Mouse (Mus musculus): ENCODE results near the gene Sipa1l3. TPM values are rescaled to one million over a fixed set of nuclear protein-coding genes. Genes with fewer than 3 reads are reported as not detected.

The Sipa1l3 gene
- 3.7 and 3.8 TPM in 2 replicates for polyA plus RNA-seq (2016; fragmentation: Nextera tagmentation; extraction: Ambion mirVana)

GRCm38 (mm10) chr7:29518421-29519210 lies at the start of gene Sipa1l3:
Gene Sipa1l3, minus strand, starts transcription at chr7:29518641.
- under 1% methylated on average over 85 of the region's 88 CpGs for WGBS
- ATAC-seq (ENCODE audit: insufficient number of reproducible peaks, low FRiP score) = peak; percentile 99
- Histone ChIP-seq H3K27me3 (replicated peaks) (peaks cover 74% of the 10 kb centered on the region), H3K4me1 (replicated peaks) (peaks cover 9% of the 10 kb centered on the region), H3K4me2 (peak within 1 kb of the TSS; percentile 97), H3K36me3 (no peaks in the 10 kb centered on the region), H3K27ac (ENCODE audit: poor library complexity, severe bottlenecking) (no peak within 1 kb of the TSS), H3K9ac (peak within 1 kb of the TSS; percentile 79), H3K4me3 (peak within 1 kb of the TSS; percentile 75), H3K9me3 (replicated peaks) (no peaks in the 10 kb centered on the region)

DNA sequence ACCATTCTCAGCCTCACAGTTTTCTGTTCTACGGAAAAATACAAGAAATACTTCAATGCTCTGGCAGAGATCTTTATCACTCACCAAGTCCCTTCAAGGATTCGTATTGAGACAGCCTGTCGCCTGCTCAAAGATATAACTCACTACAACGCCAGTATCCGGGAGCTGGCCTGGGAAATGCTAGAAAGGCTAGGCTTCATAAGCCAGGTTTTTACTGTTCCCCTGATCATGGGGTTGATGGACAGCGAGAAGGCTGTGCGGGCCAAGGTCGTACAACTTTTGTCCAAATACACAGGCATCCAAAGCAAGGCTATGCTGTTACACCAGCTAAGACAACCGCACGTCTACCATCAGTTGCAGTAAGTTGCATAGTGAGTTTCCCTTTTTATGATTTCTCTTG lies 44.6 kb upstream of the Sipa1l3 start:
- H3K4me1 ChIP-seq (replicated peaks) = no peaks in the 10 kb centered on the region
- H3K9ac ChIP-seq = no peak overlapping the region
- no peaks in the 10 kb centered on the region for H3K27me3 ChIP-seq (replicated peaks)
- no peak overlapping the region for H3K27ac ChIP-seq (ENCODE audit: poor library complexity, severe bottlenecking)
- no peak for ATAC-seq (ENCODE audit: insufficient number of reproducible peaks, low FRiP score)
- WGBS = 80% methylated on average over 10 of the region's 10 CpGs
- H3K9me3 ChIP-seq (replicated peaks) = no peaks in the 10 kb centered on the region
- H3K4me3 ChIP-seq = no peak overlapping the region
- no peak overlapping the region for H3K4me2 ChIP-seq
- H3K36me3 ChIP-seq = no peaks in the 10 kb centered on the region

GRCm38 (mm10) chr7:29561046-29561445 lies 42.6 kb upstream of the Sipa1l3 start:
- no peak overlapping the region for H3K4me2 ChIP-seq
- 72% methylated on average over 9 of the region's 9 CpGs for WGBS
- no peak overlapping the region for H3K9ac ChIP-seq
- no peak for ATAC-seq (ENCODE audit: insufficient number of reproducible peaks, low FRiP score)
- no peak overlapping the region for H3K4me3 ChIP-seq
- H3K9me3 ChIP-seq (replicated peaks) = no peaks in the 10 kb centered on the region
- no peaks in the 10 kb centered on the region for H3K27me3 ChIP-seq (replicated peaks)
- H3K4me1 ChIP-seq (replicated peaks) = no peaks in the 10 kb centered on the region
- H3K36me3 ChIP-seq = no peaks in the 10 kb centered on the region
- no peak overlapping the region for H3K27ac ChIP-seq (ENCODE audit: poor library complexity, severe bottlenecking)

GRCm38 (mm10) chr7:29559290-29559689 lies 40.8 kb upstream of the Sipa1l3 start:
- no peak overlapping the region for H3K9ac ChIP-seq
- no peak for ATAC-seq (ENCODE audit: insufficient number of reproducible peaks, low FRiP score)
- no peaks in the 10 kb centered on the region for H3K4me1 ChIP-seq (replicated peaks)
- no peaks in the 10 kb centered on the region for H3K36me3 ChIP-seq
- 66% methylated on average over 4 of the region's 4 CpGs for WGBS
- no peak overlapping the region for H3K4me2 ChIP-seq
- H3K27me3 ChIP-seq (replicated peaks) = no peaks in the 10 kb centered on the region
- no peak overlapping the region for H3K4me3 ChIP-seq
- H3K9me3 ChIP-seq (replicated peaks) = no peaks in the 10 kb centered on the region
- no peak overlapping the region for H3K27ac ChIP-seq (ENCODE audit: poor library complexity, severe bottlenecking)

DNA sequence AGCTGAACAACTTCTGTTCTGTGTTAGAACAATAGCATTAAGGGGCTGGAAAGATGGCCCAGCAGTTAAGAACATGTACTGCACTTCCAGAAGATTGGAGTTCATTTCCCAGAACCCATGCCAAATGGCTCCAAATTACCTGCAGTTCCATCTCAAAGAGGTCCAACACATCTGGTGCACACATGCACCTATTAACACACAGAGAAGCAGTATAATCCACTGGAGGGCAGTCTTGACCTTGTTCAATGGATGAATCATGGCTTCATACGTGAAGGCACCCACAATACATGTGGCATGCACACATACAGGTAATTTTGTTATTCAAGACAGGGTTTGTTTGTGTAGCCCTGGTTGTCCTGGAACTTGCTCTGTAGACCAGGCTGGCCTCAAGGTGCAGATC lies 40.3 kb upstream of the Sipa1l3 start:
- Histone ChIP-seq H3K27me3 (replicated peaks) (no peaks in the 10 kb centered on the region), H3K9ac (no peak overlapping the region), H3K4me3 (no peak overlapping the region), H3K36me3 (no peaks in the 10 kb centered on the region), H3K9me3 (replicated peaks) (no peaks in the 10 kb centered on the region), H3K27ac (ENCODE audit: poor library complexity, severe bottlenecking) (no peak overlapping the region), H3K4me2 (no peak overlapping the region), H3K4me1 (replicated peaks) (no peaks in the 10 kb centered on the region)
- 81% methylated on average over 1 of the region's 1 CpGs for WGBS
- ATAC-seq (ENCODE audit: insufficient number of reproducible peaks, low FRiP score) = no peak

DNA sequence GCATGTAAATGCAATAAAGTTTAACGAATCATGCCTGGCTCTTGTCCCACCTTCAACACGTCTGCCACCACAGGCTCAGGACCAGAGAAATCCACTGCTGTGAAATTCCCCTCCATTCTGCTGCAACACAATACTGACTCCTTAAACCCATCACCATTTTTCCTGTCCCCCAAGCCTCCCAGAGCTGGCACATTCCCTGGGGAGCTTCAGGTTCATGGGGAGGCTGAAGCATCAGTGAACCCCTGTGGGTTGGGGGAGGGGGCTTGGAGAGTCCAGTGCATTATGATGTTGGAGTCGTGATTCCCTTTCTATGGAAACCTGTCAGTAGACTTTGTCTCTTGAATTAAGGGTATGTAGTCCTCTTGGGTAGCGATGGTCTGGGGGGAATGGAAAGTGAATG lies 37.8 kb upstream of the Sipa1l3 start:
- Histone ChIP-seq H3K36me3 (no peaks in the 10 kb centered on the region), H3K4me3 (no peak overlapping the region), H3K4me1 (replicated peaks) (no peaks in the 10 kb centered on the region), H3K9ac (no peak overlapping the region), H3K9me3 (replicated peaks) (no peaks in the 10 kb centered on the region), H3K27me3 (replicated peaks) (no peaks in the 10 kb centered on the region), H3K27ac (ENCODE audit: poor library complexity, severe bottlenecking) (no peak overlapping the region), H3K4me2 (no peak overlapping the region)
- 58% methylated on average over 4 of the region's 4 CpGs for WGBS
- ATAC-seq (ENCODE audit: insufficient number of reproducible peaks, low FRiP score) = no peak

DNA sequence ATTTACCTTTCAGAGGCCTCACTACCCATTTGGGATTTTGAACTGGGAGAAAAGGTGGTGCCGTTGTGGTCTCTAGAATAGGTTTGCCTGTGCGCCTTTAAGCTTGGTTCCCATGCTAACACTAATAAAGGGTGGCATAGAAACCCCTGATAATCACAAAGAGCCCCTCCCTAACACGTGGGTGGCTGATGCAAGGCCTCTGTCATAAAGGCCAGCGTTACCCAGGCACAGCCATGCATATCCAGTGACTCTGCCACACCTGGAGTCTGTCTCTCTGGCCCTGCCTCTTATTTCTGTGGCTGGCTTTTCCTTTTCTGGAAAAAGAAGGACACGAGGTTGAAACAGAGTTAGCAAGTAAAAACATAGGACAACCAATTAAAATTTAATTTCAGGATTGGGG lies 37.1 kb upstream of the Sipa1l3 start:
- no peaks in the 10 kb centered on the region for H3K4me1 ChIP-seq (replicated peaks)
- H3K9me3 ChIP-seq (replicated peaks) = no peaks in the 10 kb centered on the region
- H3K27ac ChIP-seq (ENCODE audit: poor library complexity, severe bottlenecking) = no peak overlapping the region
- no peak overlapping the region for H3K4me2 ChIP-seq
- no peaks in the 10 kb centered on the region for H3K27me3 ChIP-seq (replicated peaks)
- no peak overlapping the region for H3K9ac ChIP-seq
- no peak overlapping the region for H3K4me3 ChIP-seq
- WGBS = 63% methylated on average over 5 of the region's 5 CpGs
- no peaks in the 10 kb centered on the region for H3K36me3 ChIP-seq
- ATAC-seq (ENCODE audit: insufficient number of reproducible peaks, low FRiP score) = no peak

DNA sequence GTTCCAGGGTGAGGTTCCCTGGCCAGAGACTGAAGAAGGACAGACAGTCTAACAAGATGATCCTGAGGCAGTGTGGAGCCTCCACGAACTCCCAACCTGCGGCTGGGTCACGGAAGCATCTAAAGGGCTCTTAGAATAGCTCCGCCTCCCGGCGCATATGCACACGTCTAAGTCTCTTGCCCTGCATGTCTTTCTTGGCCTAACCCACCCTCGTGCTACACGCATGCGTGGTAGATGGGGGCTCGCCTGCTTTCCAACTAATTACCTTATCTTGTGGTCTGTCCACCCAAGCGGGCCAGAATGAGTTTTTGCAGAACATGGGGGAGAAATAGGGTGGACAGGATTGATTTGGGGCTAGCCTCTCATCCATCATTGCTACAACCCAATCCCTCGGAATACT lies 36.6 kb upstream of the Sipa1l3 start:
- Histone ChIP-seq H3K4me3 (no peak overlapping the region), H3K4me1 (replicated peaks) (no peaks in the 10 kb centered on the region), H3K27me3 (replicated peaks) (no peaks in the 10 kb centered on the region), H3K36me3 (no peaks in the 10 kb centered on the region), H3K4me2 (no peak overlapping the region), H3K9ac (no peak overlapping the region), H3K27ac (ENCODE audit: poor library complexity, severe bottlenecking) (no peak overlapping the region), H3K9me3 (replicated peaks) (no peaks in the 10 kb centered on the region)
- no peak for ATAC-seq (ENCODE audit: insufficient number of reproducible peaks, low FRiP score)
- WGBS = 80% methylated on average over 13 of the region's 13 CpGs

DNA sequence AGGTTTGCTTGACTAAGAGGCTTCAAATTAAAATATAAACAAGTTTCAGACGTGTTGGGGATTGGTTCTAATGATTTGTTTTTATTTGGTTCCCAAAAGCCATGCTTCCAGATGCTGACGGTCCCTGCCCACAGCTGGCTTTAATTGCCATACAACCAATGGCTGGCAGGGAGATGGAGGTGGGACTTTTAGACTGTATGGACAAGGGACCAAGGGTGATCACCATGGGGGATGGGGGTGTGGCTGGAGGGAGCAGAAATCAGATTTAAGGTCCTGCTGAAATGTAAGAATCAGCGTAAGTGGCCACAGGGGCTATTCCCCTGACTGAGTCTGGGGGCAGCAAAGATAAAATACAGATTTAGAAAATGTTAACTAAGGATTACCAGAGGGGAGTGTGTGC lies 32.2 kb upstream of the Sipa1l3 start:
- H3K27ac ChIP-seq (ENCODE audit: poor library complexity, severe bottlenecking) = no peak overlapping the region
- H3K4me2 ChIP-seq = no peak overlapping the region
- no peaks in the 10 kb centered on the region for H3K4me1 ChIP-seq (replicated peaks)
- 64% methylated on average over 3 of the region's 3 CpGs for WGBS
- H3K36me3 ChIP-seq = no peaks in the 10 kb centered on the region
- no peak overlapping the region for H3K9ac ChIP-seq
- no peaks in the 10 kb centered on the region for H3K27me3 ChIP-seq (replicated peaks)
- H3K4me3 ChIP-seq = no peak overlapping the region
- ATAC-seq (ENCODE audit: insufficient number of reproducible peaks, low FRiP score) = no peak
- H3K9me3 ChIP-seq (replicated peaks) = no peaks in the 10 kb centered on the region

GRCm38 (mm10) chr7:29541608-29542007 lies 23.2 kb upstream of the Sipa1l3 start:
- Histone ChIP-seq H3K4me3 (no peak overlapping the region), H3K9ac (no peak overlapping the region), H3K27ac (ENCODE audit: poor library complexity, severe bottlenecking) (no peak overlapping the region), H3K4me1 (replicated peaks) (no peaks in the 10 kb centered on the region), H3K9me3 (replicated peaks) (0 out of 2 replicates have a peak, but pooled peaks cover 3% of the 10 kb centered on the region), H3K4me2 (no peak overlapping the region), H3K27me3 (replicated peaks) (peaks cover 7% of the 10 kb centered on the region; the same call in 1 of the 2 replicates), H3K36me3 (no peaks in the 10 kb centered on the region)
- WGBS = 64% methylated on average over 4 of the region's 4 CpGs
- no peak for ATAC-seq (ENCODE audit: insufficient number of reproducible peaks, low FRiP score)

GRCm38 (mm10) chr7:29541186-29541585 lies 22.7 kb upstream of the Sipa1l3 start:
- Histone ChIP-seq H3K4me3 (no peak overlapping the region), H3K4me1 (replicated peaks) (no peaks in the 10 kb centered on the region), H3K9ac (no peak overlapping the region), H3K36me3 (no peaks in the 10 kb centered on the region), H3K27ac (ENCODE audit: poor library complexity, severe bottlenecking) (no peak overlapping the region), H3K4me2 (no peak overlapping the region), H3K27me3 (replicated peaks) (peaks cover 11% of the 10 kb centered on the region; the same call in 1 of the 2 replicates), H3K9me3 (replicated peaks) (0 out of 2 replicates have a peak, but pooled peaks cover 3% of the 10 kb centered on the region)
- no peak for ATAC-seq (ENCODE audit: insufficient number of reproducible peaks, low FRiP score)
- 85% methylated on average over 5 of the region's 5 CpGs for WGBS

GRCm38 (mm10) chr7:29540631-29541030 lies 22.2 kb upstream of the Sipa1l3 start:
- no peak for ATAC-seq (ENCODE audit: insufficient number of reproducible peaks, low FRiP score)
- Histone ChIP-seq H3K27ac (ENCODE audit: poor library complexity, severe bottlenecking) (no peak overlapping the region), H3K36me3 (no peaks in the 10 kb centered on the region), H3K27me3 (replicated peaks) (peaks cover 13% of the 10 kb centered on the region; the same call in 1 of the 2 replicates), H3K9ac (no peak overlapping the region), H3K4me2 (no peak overlapping the region), H3K4me3 (no peak overlapping the region), H3K4me1 (replicated peaks) (no peaks in the 10 kb centered on the region), H3K9me3 (replicated peaks) (0 out of 2 replicates have a peak, but pooled peaks cover 3% of the 10 kb centered on the region)
- 84% methylated on average over 7 of the region's 7 CpGs for WGBS
